Mouse (Mus musculus) gonadal fat pad, adult 2 months (tissue): ENCODE data around the gene Ptpru. TPM values are rescaled to one million over a fixed set of nuclear protein-coding genes. Genes with fewer than 3 reads are reported as not detected.
"Not testable (repeated sequence)": the region's sequence is repeated elsewhere in the genome, so short reads cannot be mapped to it uniquely, and the experiment has no call there.

Experiments used
- DNase-seq: peaks from one replicate; pipeline ENCODE4 v3.0.0-alpha.2; 2012; ENCODE audit warnings: low read depth
- polyA plus RNA-seq: library from polyadenylated mRNA; depleted of rRNA; stranded (reverse); fragments of >200 nt; gene quantifications from 2 replicates; pipeline ENCODE4 v1.2.3, GENCODE M21; 2012

Gene Ptpru
- polyA plus RNA-seq, 1 experiment = 10.0 TPM

- DNase-seq = no peak
These were observed 4.0 kb downstream of the Ptpru start for GRCm38 (mm10) chr4:131833971-131834609.

DNA sequence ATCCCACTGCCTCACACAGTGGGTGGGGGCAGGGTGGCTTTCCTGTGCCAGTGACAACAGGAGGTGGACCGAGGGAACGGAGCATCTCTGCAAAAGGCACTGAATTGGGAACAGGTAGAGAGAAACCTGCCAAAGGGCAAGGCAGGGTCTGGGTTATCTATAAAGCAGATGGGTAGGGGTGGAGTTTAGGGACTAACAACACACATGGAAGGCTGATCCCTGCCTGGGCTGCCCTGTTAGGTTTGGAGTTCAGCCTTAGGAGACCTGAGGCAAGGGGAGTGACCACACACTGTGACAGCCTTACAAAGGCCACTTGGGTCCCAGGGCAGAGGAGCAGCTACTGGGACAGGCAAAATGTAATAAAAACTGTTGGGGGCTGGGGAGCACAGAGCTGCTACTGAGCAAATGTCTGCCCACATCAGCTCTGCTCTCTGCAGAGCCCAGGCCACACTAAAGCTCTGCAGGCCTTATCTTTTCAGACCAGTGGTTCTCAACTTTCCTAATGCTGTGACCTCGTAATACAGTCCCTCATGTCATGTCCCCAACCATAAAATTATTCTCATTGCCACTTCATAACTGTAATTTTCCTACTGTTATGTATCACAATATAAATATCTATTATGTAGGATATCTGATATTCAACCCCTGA, 5.2 kb downstream of the Ptpru start:
- DNase-seq = no peak

- DNase-seq = no peak
These were observed 6.5 kb downstream of the Ptpru start for GRCm38 (mm10) chr4:131831546-131832045.

GRCm38 (mm10) chr4:131829123-131829522, 9.0 kb downstream of the Ptpru start:
- DNase-seq = no peak

DNA sequence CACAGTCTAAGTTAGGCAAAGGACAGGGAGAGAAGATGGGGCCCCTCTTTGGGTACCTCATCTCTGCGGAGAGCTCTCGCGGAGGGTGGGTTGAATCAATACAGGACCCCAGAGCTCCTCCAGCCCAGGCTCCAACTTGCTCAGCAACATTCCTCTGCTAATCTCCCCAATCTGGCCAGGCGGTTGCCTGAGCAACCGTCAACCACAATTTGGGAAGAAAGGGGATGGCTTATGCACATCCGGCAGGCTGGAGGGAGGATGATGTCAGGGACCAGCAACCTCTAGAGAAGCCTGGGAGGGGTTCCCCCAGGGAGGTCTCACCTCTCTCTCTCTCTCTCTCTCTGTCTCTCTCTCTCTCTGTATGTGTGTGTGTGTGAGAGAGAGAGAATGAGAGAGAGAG, 11.2 kb downstream of the Ptpru start:
- no peak for DNase-seq

DNA sequence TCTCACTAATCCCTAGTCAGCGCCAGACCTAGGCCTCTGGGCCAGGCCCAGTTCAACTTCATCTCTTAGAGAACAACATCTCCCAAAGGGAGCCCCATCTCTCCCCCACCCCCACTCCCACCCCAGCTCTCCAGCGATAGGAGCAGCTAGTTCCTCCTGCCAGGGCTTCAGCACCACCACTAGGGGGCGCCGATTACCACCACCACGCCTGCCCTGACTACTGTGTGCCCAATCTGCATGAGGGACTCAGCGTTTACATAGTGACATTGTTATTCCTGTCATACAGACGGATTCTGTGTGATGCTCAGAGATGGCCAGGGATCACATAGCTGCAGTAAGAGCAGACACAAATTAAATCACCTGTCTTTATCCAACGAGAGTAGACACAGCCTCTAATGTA, 12.3 kb downstream of the Ptpru start:
- DNase-seq = no peak

GRCm38 (mm10) chr4:131824939-131825338, 13.1 kb downstream of the Ptpru start:
- no peak for DNase-seq

DNA sequence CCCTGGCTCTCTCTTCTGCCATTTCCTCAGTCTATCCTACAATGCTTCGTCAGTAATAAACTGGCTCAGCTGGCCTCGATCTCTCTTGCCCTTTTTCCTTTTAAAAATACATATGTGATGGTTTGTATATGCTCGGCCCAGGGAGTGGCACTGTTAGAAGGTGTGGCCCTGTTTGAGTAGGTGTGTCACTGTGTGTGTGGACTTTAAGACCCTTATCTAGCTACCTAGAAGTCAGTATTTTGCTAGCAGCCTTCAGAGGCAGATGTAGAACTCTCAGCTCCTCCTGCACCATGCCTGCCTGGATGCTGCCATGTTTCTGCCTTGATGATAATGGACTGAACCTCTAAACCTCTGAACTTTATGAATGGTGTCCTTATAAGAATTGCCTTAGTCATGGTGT, 15.5 kb downstream of the Ptpru start:
- DNase-seq = no peak

DNA sequence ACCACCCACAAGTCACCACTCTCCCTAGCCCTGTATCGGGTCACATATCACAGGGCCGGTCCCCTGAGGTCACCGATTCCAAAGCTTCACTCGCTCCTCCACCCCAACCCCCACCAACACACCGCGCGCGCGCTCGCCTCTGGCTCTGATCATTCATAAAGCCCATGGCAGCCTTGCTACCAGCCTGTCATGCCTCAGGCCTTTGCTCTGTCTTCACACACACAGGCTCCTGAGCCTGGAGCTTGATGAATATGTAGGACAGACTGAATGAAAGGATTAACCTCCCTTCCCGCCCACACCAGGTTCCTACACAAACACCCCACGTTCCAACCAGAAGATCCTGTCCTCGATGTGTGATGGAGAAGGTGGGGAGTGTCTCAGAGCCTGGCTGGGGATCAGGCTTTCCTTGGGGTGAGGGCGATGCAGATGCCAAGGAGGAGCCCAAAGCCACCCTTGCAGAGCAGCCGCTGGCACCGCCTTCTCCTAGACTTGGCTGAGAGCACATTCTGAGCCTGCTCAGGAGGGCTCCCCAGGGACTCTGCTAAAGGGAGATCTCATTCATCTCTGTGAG, 16.8 kb downstream of the Ptpru start:
- DNase-seq = no peak

GRCm38 (mm10) chr4:131818926-131819325, 19.2 kb downstream of the Ptpru start:
- no peak for DNase-seq

GRCm38 (mm10) chr4:131815774-131816173, 22.3 kb downstream of the Ptpru start:
- DNase-seq = no peak

GRCm38 (mm10) chr4:131814869-131815268, 23.2 kb downstream of the Ptpru start:
- no peak for DNase-seq

- DNase-seq = no peak
These were observed 24.3 kb downstream of the Ptpru start for GRCm38 (mm10) chr4:131813798-131814197.

DNA sequence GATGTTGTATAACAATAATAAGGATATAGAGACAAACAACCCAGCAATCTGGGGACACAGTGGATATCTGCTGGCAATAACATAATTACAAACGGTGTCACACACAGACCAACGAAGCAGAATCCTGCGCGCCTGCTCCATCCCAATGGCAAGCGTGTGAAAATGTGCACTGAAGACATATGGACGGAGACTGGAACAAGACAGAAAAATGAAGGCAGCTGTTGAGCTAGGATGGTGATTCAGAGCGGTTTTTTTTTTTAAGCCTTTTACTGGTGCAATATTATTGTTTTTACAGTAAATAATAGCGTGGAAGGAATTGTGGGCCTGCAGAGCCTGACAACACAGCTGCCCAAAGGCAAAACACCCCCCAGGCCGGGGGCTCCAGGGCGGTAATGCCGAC, 25.6 kb downstream of the Ptpru start:
- DNase-seq = no peak

- no peak for DNase-seq
These were observed 32.8 kb downstream of the Ptpru start for GRCm38 (mm10) chr4:131805255-131805654.

- not testable (repeated sequence) for DNase-seq
These were observed 33.4 kb downstream of the Ptpru start for GRCm38 (mm10) chr4:131804732-131805131.

DNA sequence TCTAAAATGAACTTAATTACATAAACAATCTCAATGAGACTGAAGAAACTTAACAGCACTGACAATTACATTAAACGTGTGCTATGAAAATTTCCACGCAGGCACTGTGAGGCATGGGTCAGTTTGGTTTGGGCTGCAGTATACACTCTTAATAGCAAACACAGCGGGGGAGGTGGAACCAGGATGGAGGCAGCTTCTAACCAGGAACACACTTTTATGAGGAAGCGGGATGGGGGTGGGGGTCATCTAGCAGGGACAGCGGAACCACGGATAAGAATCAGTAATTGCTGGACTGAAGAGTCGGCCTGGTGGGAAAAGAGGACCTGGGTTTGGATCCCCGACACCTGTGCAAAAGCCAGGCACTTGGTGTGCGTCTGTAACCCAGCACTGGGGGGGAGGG, 34.2 kb downstream of the Ptpru start:
- DNase-seq = no peak

DNA sequence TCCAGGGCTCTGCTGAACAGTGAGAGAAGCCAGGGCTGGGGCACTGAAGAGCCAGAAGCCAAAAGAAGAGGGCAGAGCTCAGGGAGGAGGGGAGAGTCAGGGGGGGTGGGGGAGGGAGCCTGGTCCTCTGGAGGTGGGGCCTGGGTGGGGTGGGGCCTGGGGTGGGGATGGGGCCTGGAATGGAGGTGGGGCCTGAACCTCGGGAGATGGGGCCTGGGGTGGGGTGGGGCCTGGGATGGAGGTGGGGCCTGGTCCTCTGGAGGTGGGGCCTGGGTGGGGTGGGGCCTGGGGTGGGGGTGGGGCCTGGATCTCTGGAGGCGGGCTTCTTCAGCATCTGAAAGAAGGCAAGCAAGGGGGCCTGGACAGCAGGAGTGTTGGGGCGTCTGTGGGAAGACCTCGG, 39.1 kb downstream of the Ptpru start:
- no peak for DNase-seq

GRCm38 (mm10) chr4:131797920-131798319, 40.2 kb downstream of the Ptpru start:
- no peak for DNase-seq

- DNase-seq = peak; percentile 41
These were observed 40.6 kb downstream of the Ptpru start for GRCm38 (mm10) chr4:131797483-131797882.

GRCm38 (mm10) chr4:131796312-131797080, 41.6 kb downstream of the Ptpru start:
- DNase-seq = no peak

DNA sequence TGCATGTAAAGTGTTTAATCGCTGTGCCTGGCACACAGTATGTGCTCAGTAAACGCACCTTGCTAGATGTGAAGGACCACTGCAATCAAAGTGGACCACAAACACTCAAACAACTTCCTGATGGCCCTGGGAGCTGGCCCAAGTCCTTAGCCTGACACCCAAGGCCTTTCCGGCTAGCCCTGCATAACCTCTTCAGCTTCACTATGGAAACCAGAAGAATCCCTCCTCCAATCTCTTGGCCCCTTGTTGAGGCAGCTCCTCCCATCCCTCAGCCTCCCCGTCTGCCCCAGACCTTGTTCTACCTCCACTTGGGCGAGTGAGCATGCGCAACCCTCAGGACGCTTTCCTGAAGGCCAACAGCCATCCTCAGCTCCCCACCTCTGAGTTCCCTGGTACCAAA, 51.3 kb downstream of the Ptpru start:
- no peak for DNase-seq
